Mouse (Mus musculus): ENCODE results near the gene Iqgap3. TPM values are rescaled to one million over a fixed set of nuclear protein-coding genes. Genes with fewer than 3 reads are reported as not detected.

The Iqgap3 gene
- polyA plus RNA-seq, 1 experiment from 2014 or later = 20.9 TPM

- Histone ChIP-seq H3K9me3 (ENCODE audit: low read length) (no peaks in the 10 kb centered on the region), H3K4me3 (ENCODE audit: low read length) (no peak overlapping the region), H3K27ac (ENCODE audit: low read length) (no peak overlapping the region), H3K4me1 (ENCODE audit: insufficient read depth, low read length) (no peaks in the 10 kb centered on the region), H3K27me3 (ENCODE audit: insufficient read depth, low read length) (no peaks in the 10 kb centered on the region), H3K36me3 (ENCODE audit: insufficient read depth, low read length) (peaks cover 54% of the 10 kb centered on the region), H3K9ac (replicated peaks; ENCODE audit: low read length) (no peak overlapping the region), H3K4me2 (replicated peaks; ENCODE audit: low read depth, low read length) (no peak overlapping the region)
- WGBS = 82% methylated on average over 5 of the region's 5 CpGs
- ATAC-seq (ENCODE audit: low FRiP score, low TSS enrichment) = no peak
Observed at GRCm38 (mm10) chr3:88170361-88170760, 88.6 kb downstream of the Iqgap3 start.

Other genes with a start within 250 kb of the Iqgap3 start
- gene Sh2d2a, start 235.2 kb upstream of the Iqgap3 start, polyA plus RNA-seq (2015; fragmentation: Nextera tagmentation; extraction: Ambion mirVana) = 0.09 TPM in 1 of 2 replicates, not detected in the other
- gene Prcc, start 196.4 kb upstream of the Iqgap3 start, polyA plus RNA-seq (2015; fragmentation: Nextera tagmentation; extraction: Ambion mirVana) = 13.3 and 13.8 TPM in 2 replicates
- gene Hdgf, start 175.7 kb upstream of the Iqgap3 start, polyA plus RNA-seq (2015; fragmentation: Nextera tagmentation; extraction: Ambion mirVana) = 83.2 and 115 TPM in 2 replicates
- gene Mrpl24, start 162.5 kb upstream of the Iqgap3 start, polyA plus RNA-seq (2015; fragmentation: Nextera tagmentation; extraction: Ambion mirVana) = 76.1 and 80.1 TPM in 2 replicates
- gene Isg20l2, start 151.7 kb upstream of the Iqgap3 start, polyA plus RNA-seq (2015; fragmentation: Nextera tagmentation; extraction: Ambion mirVana) = 60.2 and 68.7 TPM in 2 replicates
- gene Rrnad1, start 151.3 kb upstream of the Iqgap3 start, polyA plus RNA-seq (2015; fragmentation: Nextera tagmentation; extraction: Ambion mirVana) = 19.9 and 22.7 TPM in 2 replicates
- gene Crabp2, start 133.3 kb upstream of the Iqgap3 start, polyA plus RNA-seq (2015; fragmentation: Nextera tagmentation; extraction: Ambion mirVana) = 62.0 and 67.8 TPM in 2 replicates
- 25.7 and 26.6 TPM in 2 replicates for gene Nes, start 110.9 kb upstream of the Iqgap3 start, polyA plus RNA-seq (2015; fragmentation: Nextera tagmentation; extraction: Ambion mirVana)
- gene Bcan, start 81.7 kb upstream of the Iqgap3 start, polyA plus RNA-seq (2015; fragmentation: Nextera tagmentation; extraction: Ambion mirVana) = 0.10 TPM in 1 of 2 replicates, not detected in the other
- gene Hapln2, start 54.4 kb upstream of the Iqgap3 start, polyA plus RNA-seq (2015; fragmentation: Nextera tagmentation; extraction: Ambion mirVana) = 0.13 and 0.16 TPM in 2 replicates
- gene Gpatch4, start 38.9 kb upstream of the Iqgap3 start, polyA plus RNA-seq (2015; fragmentation: Nextera tagmentation; extraction: Ambion mirVana) = 35.2 and 42.8 TPM in 2 replicates
- 181 and 190 TPM in 2 replicates for gene Naxe, start 23.5 kb upstream of the Iqgap3 start, polyA plus RNA-seq (2015; fragmentation: Nextera tagmentation; extraction: Ambion mirVana)
- not detected in 2 replicates for gene Ttc24, start 3.7 kb upstream of the Iqgap3 start, polyA plus RNA-seq (2015; fragmentation: Nextera tagmentation; extraction: Ambion mirVana)
- 16.9 and 20.2 TPM in 2 replicates for gene Mef2d, start 60.4 kb downstream of the Iqgap3 start, polyA plus RNA-seq (2015; fragmentation: Nextera tagmentation; extraction: Ambion mirVana)
- gene Rhbg, start 172.7 kb downstream of the Iqgap3 start, polyA plus RNA-seq (2015; fragmentation: Nextera tagmentation; extraction: Ambion mirVana) = 11.5 and 13.5 TPM in 2 replicates
- 0.15 and 2.2 TPM in 2 replicates for gene Gm38392, start 205.2 kb downstream of the Iqgap3 start, polyA plus RNA-seq (2015; fragmentation: Nextera tagmentation; extraction: Ambion mirVana)
- 12.3 and 15.3 TPM in 2 replicates for gene Tsacc, start 215.0 kb downstream of the Iqgap3 start, polyA plus RNA-seq (2015; fragmentation: Nextera tagmentation; extraction: Ambion mirVana)
- gene Cct3, start 215.1 kb downstream of the Iqgap3 start, polyA plus RNA-seq (2015; fragmentation: Nextera tagmentation; extraction: Ambion mirVana) = 575 and 599 TPM in 2 replicates
- gene Glmp, start 243.1 kb downstream of the Iqgap3 start, polyA plus RNA-seq (2015; fragmentation: Nextera tagmentation; extraction: Ambion mirVana) = 273 and 278 TPM in 2 replicates

All from kidney, embryonic 16.5 days (tissue).